Mouse (Mus musculus): ENCODE data around the gene Otp.

Gene Otp

GRCm38 (mm10) chr13:94874039-94874425, 1.4 kb upstream of the Otp start:
- no peak for DNase-seq (ENCODE audit: low spot score)

GRCm38 (mm10) chr13:94874656-94875395, 576 bp upstream of the Otp start:
- no peak for DNase-seq (ENCODE audit: low spot score)

GRCm38 (mm10) chr13:94876286-94877210, 1.1 kb downstream of the Otp start:
- no peak for DNase-seq (ENCODE audit: low spot score)

GRCm38 (mm10) chr13:94877211-94877590, 1.8 kb downstream of the Otp start:
- DNase-seq (ENCODE audit: low spot score), result no peak

DNA sequence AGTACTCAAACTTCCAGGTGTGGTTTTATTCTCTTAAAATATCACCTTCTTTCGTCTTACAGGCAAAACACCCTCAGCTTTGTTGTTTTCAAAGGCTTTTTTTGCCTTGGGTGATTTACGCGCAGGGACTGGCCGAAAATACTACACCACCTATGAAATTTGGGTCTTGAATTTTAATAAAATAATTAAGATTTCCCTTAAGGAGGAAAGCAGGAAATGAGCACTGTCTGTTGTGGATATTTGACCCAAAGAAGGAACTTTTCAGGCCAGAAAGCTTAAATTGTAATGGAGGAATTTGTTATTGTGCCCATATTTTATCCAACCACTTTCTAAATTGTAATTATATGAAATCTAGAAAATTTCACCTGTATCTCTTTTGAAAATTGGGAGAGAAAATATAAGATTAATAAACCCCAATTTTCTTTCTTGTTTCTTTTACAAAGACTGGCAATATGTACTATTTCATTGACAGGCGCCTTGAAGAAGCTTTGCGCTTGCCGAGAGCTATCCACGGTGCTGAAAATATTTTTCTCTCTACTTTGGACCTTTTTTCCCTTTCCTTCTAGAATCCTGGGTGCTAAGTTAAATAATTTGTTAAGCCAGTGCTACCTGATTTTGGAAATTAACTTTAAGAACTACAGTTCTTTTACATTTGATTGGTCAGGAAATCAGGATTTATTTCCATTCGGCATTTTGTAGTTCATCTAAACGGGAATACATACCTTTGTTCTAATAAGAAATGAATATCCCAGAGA, 2.8 kb downstream of the Otp start:
- DNase-seq (ENCODE audit: low spot score), result no peak

DNA sequence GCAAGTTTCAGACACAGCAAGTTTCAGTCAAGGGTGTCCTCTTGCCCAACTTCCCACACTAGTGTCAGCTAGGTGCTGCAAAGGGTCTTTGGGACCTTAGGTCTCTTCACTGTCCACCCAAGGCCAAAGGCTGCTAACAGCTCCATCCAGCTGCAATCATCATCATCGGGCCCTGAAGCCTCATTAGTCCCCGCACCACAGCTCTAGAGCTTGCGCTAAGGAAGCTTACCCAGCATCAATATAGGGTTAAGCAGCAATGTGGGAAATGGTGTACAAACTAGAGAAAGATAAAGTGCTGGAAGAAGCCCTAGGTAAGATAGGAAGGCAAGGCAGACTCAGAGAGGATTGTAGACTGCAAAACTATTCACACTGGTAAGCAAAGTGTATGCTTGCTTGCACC, 5.8 kb downstream of the Otp start:
- no peak for DNase-seq (ENCODE audit: low spot score)

- no peak for DNase-seq (ENCODE audit: low spot score)
These were observed 6.8 kb downstream of the Otp start for GRCm38 (mm10) chr13:94882221-94882620.

DNA sequence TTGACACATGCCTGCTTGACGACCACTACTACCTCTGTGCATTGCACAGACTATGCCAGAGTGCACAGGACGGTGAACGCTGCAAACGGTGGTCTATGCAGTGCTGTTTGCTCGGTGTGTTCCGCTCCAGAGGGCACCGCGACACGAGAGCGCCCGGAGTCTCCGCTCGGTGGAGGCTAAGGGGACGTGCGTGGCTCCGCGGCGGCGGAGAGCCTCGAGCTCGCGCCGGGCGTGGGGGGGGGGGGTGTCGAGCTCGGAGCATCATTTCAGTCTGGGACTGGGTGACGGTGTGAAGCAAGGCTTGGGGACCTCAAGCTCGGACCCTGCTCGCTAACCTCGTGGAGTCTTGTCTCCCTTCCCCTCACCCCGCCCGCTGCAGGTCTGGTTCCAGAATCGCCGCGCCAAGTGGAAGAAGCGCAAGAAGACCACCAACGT, 7.3 kb downstream of the Otp start:
- no peak for DNase-seq (ENCODE audit: low spot score)

GRCm38 (mm10) chr13:94883163-94883965, 8.0 kb downstream of the Otp start:
- no peak for DNase-seq (ENCODE audit: low spot score)

DNA sequence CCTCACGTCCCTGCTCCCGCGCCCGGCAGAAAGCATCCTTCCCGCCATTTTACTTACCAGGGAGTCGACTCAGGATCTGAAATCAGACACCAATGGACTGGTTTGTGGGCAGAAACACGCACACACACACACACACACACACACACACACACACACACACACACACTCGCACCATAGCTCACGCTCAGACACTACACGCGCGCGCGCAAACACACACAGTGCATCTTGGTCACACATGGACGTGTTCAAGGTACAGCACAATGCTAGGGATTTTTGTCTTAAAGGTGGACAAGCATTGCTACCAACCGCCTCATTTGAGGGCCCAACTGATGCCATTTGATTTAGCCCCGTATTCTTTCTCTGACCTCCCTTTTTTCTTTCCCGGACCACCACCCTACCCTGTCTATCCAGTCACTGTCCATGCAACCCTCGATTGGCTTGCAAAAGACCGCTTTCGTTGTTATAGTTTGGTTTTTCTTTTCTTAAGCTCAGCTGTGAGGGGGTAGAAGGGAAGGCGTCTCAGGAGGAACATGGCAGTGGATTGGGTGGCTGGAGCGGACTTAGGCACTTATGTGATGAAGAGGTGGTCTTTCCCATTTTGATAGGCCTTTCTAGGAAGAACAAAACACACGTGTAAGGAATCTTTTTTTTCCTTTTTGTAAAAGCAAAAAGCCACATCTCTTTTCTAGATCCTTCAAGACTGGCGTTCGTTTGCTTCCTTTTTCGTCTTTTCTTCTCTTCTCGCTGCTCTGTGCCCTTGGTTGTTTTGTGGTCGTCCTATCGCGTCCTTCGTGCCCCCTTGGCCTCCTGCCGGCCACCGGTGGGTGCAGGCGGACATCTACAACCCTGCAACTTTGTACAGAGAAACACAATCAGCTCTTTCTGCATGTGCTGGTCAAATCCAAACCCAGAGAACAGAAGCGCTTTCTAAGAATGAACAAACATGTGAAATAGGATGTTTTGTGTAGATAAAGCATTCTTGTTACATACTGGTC, 8.9 kb downstream of the Otp start:
- DNase-seq (ENCODE audit: low spot score), result no peak

DNA sequence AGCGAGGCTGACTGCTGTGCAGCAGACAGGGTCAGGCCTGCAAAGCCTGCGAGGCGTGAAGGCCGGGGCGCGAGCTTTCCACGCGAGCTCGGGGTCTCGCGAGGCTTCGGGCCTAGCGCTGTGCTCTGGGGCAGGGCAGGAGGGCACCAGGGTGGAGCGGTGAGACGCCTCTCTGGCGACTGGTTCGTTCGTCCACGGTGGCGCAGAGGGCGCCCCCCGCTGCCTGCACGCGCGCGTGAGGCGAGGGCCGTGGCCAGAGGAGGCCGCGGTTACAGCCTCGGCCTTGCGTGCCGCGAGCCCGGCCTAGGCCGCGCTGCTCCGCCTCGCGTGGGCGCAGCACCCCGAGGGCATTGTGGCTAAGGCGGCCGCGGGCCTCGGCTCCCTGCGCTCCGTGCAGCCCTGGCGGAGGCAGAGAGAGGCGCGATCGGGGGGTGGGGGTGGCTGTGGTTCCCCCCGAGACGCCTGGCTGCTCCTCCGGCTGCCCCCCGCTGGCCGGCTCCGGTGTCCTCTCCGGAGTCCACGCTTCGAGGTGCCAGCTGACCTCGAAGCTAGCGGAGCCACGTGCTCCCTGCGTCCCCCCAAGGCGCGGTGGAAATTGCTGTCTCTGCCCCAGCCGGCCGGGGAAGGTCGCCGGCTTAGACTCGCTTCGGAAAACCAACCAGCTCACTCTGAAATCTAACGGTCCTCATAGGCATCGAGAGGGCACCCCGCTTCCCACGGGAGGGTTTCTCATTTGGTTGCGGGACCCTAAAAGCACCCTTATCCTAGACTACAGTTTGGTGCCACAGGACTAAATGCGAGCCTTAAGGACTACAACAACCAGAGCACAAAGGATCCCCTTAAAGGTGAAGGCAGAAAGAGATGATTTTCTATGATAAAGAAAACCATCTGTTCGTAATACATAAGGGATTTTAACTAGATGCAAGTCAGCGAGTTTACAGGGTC, 10.2 kb downstream of the Otp start:
- DNase-seq (ENCODE audit: low spot score), result no peak

DNA sequence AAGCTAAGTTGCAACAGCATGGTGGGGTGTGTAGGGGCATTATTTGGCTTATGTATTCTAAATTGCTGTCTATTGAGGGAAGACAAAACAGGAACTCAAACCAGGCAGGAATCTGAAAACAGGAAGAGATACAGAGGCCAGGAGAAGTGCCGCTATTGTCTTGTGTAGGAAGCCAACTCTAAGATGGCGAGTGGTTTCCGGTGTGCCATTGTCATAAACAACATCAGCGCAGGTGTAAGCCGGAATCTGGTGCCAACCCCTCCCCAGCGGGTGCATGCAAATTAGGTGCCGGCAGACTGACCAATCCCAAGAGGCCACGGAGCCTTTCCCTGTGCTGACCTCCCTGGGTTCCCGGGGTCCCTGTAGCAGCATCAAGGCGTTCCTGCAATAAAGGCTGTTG, 32.4 kb downstream of the Otp start:
- no peak for DNase-seq (ENCODE audit: low spot score)

DNA sequence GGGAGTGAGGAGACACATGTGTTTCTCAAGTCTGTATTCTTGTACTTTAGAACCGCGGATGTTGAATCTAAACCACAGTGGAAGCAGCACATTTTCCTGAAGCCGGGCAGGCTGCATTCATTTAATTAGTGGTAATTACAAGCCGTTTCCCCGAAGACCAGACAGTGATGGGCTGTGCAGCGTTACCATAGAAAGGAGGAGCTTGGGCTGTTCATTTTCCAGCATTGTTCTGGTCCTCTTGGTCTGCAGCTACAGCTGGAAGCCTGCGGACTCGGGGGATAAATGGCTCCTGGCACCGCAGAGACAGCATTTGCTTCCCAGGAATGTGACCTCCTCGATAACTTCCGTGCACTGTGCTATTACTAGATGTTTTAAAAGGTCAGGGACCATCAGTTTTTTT, 37.6 kb downstream of the Otp start:
- DNase-seq (ENCODE audit: low spot score), result no peak

DNA sequence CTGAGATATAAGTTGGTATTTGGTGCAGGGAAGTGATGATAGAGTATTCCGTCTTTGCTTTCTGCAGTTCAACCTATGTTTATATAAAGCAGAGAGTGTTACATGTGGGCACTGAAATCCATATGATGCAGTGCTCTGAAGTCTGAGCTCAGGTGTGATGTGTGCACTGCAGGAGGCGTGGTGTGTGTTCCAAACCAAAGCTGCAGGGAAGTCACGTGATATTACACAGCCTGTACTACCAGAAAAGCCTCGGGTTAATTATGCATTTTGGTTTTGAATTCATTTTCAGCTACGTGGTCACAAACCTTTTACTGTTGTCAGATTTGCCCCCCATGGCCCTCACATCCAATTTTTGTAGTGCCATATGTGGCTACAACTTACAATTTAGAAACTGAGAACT, 40.3 kb downstream of the Otp start:
- DNase-seq (ENCODE audit: low spot score), result no peak

DNA sequence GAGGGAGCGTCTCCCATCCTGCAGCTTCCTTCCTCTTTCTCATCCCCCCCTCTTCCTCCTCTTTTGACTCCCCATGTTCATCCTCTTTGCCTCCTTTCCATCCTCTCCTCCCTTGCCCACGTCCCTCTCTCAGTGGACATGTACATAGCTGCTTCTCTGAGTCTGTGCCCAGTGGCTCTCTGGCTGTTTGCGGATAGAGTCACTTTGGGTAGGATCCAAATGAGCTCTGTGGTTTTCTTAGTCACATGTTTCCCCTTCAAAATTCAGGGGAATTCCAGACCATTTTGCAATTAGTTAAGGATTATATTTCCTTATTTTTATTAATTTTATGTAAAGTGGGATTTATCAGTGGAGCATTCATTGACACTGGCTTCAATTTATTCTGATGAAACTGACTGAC, 52.7 kb downstream of the Otp start:
- DNase-seq (ENCODE audit: low spot score), result no peak

All from yolk sac, embryonic 10.5 days (tissue).